Mouse (Mus musculus) adrenal gland, adult 2 months (tissue): ENCODE measurements around the gene Ooep. TPM values are rescaled to one million over a fixed set of nuclear protein-coding genes. Genes with fewer than 3 reads are reported as not detected.
A peak's percentile ranks its signal among the peaks of the same experiment; 100 is the strongest.
"Not testable (repeated sequence)": the region's sequence is repeated elsewhere in the genome, so short reads cannot be mapped to it uniquely, and the experiment has no call there.

Source experiments
- DNase-seq: peaks from one replicate; pipeline ENCODE4 v3.0.0; 2021
- polyA plus RNA-seq: library from polyadenylated mRNA; depleted of rRNA; stranded (reverse); fragments of >200 nt; gene quantifications from 2 replicates; pipeline ENCODE4 v1.2.3, GENCODE M21; 2012
- total RNA-seq, 2 experiments: library from RNA; stranded (reverse); gene quantifications; 2 replicates each; pipeline ENCODE4 v1.2.3; 2021

Gene Ooep
- total and polyA plus RNA-seq, 3 experiments: not detected

DNA sequence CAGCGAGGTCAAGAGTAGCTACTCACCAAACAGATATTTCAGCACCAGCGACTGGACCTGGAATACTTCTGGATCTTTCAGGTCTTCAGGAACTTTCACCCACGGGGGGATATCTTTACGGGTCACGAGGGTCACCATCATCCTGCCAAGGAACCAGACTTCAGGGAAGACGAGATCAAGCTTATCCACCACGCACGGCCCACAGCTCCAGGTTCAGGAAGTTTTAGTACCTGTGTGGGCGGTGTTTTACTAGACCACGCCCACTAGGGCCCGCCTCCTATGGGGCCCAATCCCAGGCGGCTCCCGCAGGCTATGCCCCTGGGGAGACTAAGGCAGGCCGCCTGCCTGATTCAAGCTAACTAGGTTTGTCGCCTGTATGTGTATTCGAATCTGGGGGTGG lies 10.6 kb downstream of the Ooep start, which contains the start of gene Dppa5a:
Dppa5a (minus strand) TSS at position 219 of the 400 bp plus-strand sequence.
- DNase-seq: not testable (repeated sequence)

DNA sequence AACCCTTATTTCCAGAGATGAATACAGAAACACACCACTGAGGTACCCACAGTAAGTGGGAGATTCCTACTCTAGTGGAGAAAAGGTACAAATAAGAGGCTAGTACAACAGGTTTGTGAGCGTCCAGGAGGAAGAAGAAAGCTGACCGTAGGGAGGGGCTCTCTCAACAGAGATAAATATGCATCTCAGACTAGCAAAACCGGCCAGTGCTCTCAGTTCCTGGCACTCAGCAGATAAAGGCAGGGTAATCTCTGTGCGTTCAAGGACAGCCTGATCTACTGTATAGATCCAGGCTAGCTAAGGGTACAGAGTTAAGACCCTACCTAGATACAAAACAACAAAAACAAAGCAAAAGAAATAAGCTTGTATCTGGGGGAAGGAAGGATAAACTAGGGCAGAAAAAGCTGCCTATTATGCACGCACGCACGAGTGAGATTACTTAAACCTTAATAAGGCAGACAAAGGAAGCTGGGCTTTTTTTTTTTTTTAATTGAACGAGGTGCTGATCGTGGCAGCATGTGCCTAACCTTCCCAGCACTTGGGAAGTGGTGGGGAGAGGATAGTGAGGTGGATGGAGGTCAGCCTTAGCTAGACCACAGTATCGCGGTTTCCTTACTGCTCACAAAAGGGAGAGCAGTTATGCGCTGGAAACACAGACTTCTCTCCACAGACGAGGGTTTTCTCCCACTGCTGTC lies 12.5 kb downstream of the Ooep start:
- DNase-seq: no peak

DNA sequence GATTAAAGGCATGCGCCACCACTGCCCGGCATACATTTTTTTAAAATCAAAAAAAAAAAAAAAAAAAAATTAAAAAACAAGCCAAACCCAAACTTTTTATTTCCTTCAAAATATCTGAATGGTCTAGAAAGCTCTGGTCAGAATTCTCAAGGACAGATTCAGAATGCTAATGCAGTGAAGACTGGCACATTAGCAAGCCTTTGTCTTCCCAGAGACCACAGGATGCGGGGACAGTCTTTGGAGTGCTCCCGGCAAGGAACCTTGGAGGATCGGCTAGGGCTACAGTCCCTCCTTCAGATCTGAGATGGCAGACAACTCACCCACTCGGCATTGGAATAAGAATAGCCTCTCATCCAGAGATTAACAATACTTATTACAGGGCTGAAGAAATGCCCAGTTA lies 13.8 kb downstream of the Ooep start:
- no peak for DNase-seq

DNA sequence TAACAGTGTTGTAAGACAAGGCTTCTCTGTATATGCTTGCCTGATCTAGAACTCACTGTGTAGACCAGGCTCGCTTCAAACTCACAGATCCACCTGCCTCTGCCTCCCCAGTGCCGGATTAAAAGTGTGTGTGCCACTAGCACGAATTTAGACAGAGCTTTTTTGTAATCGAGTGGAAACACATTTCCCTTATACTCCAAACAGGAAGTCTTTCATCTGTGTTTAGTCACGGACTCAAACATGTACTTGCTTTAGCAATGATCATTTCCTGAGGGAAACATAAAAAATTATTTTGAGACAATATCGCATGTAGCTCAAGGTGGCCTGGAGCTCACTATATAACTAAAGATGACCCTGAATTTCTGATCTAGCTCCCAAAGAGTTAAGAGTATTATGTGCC lies 15.2 kb downstream of the Ooep start:
- no peak for DNase-seq

DNA sequence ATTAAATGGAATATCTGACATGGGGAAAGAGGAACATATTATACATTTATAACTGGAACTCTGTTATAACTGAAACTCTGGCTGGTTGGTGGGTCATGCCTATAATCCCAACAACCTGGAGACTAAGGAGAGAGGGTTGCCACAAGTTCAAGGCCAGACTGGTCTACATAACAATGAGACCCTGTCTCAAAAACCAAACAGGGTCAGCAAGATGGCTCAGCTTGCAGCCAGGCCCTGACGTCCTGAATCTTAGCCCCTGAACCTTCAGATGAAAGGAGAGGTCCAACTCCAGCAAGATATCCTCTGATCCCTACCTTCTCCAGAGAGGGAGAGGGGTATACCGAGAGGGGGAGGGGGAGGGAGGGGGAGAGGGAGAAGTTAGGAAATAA lies 18.0 kb downstream of the Ooep start:
- DNase-seq: no peak

DNA sequence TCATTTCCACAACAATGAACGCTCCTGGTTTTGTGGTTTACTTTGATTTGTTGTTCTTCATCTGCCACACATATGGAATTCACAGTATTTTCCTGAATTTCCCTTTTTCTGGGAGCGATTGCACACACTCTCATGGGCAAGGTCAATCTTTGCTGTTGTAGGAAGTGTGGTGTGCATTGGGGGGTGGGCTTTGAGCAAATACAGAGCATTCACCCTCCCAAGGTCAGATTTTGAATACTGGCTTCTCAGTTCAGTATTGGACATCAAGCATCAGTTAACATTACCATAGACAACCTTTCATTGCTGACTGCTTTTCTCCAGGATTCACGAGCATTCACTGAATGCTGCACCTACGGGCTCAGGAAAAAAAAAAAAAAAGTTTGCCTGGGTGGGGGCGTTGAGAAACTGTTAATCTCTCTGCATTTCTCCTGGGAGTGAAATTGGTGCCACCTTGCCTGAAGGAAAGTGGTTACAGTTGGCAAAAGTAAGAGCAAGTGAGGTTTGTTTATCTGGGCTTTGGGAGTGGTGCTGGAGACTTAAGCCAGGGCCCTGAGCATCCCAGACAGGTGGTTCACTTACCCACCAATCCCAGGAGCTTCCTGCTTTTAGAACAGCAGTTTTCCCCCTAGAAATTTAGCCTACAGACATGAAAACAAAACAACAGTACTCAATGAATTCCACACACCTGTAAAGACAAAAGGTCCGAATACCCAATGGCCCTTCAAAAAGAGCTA lies 18.6 kb downstream of the Ooep start:
- no peak for DNase-seq

DNA sequence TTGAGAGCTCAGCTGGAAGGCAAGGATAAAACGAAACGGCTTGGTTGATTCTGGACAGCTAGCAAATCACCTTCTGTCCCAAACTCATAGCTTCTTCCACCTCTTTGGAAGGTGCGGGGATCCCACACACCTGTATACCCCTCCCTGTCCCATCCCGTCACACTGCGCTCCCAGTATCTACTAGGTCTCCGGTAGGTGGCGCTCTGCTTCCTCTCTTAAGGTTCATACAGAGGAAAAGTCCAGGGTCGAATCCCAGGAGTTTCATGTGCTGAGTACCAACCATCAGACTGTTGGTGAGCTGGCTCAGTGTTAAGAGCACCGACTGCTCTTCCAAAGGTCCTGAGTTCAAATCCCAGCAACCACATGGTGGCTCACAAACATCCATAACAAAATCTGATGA lies 20.5 kb downstream of the Ooep start:
- peak; percentile 47 for DNase-seq

DNA sequence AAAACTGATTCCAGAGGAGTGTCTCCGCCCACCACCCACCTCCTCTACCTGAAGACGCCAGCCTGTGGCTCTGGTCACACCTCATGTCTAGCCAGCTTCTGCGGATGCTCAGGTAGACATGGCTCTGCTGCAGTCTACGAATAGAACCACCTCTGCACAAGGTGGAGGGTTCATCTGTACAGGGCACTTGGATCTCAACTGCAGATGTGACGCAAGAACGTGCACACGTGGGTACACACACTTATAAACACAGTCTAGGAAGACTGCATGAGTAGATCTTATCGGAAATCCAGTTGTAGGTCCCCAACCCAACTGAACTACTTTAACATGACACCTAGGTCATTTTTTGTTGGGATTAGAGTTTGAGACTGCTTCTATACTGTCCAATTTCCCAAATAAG lies 22.9 kb downstream of the Ooep start, which contains the start of gene Gsta2:
Gsta2 (minus strand) TSS at position 178 of the 400 bp plus-strand sequence.
- DNase-seq: no peak

DNA sequence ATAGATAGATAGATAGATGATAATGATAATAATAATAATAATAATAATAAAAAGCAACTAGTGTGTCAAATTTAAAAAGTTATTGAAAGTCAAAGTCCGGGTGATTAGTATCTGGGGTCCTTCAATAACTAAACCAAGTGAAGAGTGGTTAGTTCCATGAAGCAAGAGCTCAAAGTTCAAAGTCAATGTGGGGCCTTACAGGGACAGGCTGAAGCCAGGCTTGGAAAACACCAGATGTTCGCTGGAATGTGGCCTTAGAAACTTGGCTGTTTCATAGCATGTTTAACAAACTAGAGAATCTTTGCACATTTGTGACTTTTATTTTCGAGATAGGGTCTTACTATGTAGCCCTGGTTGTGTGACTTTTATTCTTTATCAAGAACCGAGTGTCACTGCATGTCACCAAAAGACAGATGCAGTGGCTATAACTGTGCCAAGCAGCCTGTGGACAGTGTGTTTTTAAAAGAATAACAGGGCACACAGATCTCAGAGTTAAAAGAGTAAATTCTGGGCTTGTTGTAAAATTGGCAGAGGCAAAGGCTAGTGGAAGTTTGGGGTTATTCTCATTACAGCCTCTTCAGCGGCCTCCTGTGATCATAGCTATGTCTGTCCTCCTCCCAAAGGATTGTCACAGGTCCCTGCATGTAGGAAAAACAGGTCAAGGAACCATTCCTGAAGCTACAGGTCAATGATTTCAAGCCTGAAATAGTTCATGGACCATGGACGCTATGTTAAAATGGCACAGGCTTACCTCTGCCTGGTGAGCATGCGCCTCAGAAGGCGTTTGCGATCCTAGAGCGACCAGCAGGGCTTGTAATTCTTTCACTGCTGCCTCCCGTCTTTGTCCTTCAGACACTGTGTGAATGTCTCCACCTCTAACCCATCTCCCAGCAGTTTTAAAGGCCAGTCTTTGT lies 23.6 kb downstream of the Ooep start:
- DNase-seq: no peak

DNA sequence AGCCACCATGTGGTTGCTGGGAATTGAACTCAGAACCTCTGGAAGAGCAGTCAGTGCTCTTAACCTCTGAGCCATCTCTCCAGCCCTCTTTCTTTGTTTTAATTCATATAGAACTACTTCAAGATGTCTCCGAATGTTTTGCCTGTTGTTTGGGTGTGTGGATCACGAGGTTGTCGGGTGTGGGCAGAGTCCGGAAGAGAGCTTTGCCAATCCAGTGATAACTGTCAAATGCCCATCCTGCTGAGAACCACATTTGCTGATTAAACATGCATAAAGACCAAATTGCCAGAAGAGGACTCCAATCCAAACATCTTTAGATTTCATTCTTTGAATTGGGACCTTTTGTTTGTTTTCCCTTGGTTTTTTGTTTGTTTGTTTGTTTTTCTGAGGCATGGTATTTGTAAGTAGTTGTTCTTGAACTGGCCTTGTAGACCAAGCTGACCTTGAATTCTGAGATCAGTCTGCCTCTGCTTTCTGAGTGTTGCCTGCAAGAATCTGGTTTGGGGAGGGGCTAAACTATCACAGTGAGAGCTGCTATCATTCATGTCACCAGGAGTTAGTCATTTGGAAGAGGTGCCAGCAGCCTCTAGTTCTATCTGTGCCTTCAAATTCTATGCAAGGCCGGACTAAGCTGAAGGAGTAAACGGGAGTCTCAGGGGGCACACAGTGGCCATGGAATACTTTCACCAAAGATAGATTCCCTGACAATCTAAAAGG lies 26.9 kb downstream of the Ooep start:
- peak; percentile 60 for DNase-seq

DNA sequence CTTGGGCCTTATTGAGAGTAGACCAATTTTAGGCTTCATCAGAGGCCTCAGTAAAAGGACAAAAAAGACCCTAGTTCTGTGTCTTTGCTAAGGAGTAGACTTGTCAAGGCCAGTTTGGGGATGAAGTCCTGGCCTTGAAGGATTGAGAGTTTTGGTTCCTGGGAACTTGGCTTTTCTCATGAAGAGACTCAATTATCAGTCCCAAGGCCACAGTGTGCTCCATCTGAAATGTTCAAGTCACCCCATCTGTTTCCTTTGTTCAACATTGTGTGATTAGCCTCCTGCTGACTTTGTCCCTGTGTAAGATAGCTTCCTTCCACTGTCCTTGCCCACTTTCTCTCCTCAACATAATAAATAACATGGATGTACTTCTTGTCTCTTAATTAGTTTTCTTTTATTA lies 28.5 kb downstream of the Ooep start:
- DNase-seq: not testable (repeated sequence)

DNA sequence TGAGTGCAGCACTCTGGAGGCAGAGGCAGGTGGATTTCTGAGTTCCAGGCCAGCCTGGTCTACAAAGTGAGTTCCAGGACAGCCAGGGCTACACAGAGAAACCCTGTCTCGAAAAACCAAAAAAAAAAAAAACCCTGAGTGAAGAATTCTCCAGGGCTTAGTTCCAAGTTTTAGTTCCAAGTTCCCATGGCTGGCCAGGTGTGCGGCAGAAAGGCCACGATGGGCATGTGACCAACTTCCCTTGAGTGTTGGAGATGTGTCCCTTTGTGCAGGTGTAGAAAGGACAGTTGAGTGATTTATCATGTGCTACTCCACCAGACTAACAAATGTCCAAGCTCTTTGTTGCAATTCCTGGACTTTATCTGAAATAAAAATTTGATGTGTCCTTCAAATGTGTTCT lies 29.4 kb downstream of the Ooep start:
- not testable (repeated sequence) for DNase-seq

DNA sequence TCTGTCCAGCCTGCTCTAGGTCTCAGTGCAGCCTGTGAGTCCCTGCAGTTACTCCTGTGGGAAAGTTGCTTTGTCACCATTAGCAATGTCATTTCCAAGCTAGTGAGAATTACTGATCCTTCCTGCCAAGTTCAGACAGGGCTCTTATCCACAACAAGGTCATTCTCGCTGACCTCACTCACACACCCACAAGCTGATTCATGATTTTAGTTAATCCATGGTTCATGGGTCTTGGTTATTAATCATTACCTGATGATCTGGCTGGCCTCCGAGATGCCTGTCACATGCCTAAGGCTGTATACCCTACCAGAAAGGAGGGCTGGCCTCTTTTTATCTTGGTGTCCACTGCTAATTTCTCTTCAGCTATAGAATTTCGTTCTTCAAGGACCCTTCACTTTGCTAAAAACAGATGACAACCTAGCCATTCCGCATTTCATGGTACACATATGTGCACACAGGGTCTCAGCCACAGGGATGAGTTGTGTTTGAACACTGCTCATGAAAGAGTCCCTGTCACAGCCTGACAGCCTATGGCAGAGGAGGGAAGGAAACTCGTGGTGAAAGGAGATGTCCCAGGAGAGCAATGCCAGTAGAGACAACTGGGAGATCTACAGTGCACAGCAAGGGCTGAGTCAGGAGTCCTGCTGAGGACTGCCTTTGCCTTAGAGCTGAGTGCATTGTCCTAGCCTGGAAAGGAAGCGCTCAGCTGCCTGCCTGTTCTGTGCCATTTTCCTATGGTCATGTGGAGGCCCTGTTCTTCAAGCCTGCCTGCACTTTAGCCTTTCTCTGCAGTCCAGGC lies 30.1 kb downstream of the Ooep start:
- peak; percentile 85 for DNase-seq

DNA sequence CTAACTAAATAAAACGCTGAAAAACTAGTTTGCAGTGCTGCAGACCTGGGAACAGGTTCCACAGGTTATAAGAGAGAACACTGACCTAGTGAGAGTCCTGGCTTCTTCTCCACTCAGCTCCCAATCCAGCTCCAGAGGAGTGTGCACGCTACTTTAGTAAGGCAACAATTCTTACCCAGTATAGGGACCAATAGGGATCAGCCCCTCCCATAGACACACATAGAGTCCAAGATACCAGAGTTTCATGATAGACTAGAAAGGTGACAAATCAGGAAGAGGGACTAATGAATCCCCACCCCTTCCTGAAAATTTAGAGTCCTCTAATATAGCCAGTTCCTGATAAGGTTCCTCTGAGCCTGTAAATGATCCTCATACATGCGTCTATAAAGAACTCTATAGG lies 31.5 kb downstream of the Ooep start:
- DNase-seq: no peak

DNA sequence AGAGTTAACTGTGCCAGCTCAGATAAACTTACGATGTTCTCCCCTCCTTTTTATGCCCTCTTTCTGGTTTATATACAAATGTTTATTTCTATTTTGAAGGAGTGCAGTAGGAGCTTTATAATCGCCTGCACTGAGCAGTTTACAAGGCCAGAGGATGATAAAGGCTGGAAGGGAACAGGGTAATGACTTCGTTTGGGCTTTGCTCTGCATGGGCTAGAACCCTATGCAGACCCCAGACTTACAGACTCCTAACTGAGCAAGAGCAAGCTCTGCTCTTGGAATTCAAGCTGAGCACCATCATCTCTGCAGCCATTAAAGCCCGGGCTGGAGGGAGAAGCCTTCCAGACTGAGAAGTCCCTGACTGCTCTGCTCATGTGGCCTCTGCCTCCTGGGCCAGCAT lies 33.3 kb downstream of the Ooep start:
- DNase-seq: not testable (repeated sequence)

DNA sequence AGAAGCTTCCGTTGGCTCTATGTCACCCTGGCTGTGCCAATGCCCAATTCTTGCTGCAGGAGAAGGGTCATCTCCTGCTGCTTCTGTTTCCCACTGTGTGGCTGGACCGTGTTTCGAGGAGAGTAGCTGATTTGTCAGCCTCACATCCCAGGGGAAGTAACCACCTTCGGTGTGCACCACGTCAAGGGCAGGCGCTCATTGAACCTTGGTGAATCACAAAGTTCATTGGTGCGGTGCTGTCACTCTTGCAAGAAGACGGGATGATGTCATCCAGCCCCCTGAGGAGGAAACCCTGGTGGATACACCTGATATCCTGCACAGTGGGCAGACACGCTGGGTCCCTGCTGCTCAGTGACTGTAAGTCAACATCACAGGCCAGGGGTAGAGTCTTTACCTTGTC lies 35.5 kb downstream of the Ooep start:
- not testable (repeated sequence) for DNase-seq

DNA sequence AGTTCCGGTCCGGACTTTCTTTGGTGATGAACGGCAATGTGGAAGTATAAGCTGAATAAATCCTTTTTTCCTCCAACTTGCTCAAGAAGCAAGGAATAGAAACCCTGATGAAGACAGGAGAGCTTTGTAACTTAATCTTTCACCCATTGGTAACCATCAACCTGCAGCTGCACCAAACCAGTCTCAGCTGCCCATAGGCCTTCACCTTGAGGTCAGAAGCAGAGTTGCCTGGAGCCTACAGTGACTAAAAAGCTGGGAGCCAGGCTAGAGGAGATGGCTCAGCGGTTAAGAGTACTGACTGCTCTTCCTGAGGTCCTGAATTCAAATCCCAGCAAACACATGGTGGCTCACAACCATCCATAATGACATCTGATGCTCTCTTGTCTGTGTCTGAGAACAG lies 36.0 kb downstream of the Ooep start:
- DNase-seq: not testable (repeated sequence)

DNA sequence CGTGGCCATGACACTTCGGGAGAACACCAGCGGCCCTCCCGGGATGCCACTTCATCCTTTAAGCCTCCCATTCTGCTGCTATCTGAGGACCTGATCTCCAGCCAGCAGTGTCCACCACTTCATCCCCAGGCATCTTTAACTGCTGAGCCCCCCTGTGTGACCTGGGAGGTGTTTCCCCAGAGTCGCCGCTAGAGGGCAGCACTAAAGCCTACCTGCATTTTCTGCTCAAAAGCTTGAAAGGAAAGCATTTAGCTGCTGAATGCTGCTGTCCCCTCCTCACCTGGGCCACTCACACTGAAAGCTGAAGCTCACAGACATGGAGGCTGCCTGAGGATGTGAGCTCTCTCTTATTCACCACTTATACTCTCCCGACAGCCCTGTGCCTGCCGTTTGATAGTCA lies 38.2 kb downstream of the Ooep start:
- peak; percentile 15 for DNase-seq

DNA sequence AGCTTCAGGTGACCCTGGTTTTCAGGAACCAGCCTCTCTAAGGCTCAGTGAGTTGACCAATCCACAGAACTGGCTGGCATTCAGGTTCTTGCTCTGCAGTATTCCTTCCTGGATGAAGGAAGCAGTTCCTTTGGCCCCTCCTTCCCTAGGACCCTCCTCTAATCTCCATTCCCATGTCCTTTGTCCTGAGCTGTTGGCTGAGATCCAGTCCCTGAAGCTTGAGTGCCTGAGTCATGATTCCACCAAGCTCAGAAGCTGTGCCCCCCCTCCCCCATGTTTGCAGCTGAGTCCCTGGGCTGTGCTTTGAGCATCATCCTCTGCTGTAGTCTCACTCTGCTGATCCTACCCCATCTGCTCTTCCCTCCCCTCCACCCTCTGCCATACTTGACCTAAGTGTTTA lies 41.5 kb downstream of the Ooep start:
- not testable (repeated sequence) for DNase-seq

DNA sequence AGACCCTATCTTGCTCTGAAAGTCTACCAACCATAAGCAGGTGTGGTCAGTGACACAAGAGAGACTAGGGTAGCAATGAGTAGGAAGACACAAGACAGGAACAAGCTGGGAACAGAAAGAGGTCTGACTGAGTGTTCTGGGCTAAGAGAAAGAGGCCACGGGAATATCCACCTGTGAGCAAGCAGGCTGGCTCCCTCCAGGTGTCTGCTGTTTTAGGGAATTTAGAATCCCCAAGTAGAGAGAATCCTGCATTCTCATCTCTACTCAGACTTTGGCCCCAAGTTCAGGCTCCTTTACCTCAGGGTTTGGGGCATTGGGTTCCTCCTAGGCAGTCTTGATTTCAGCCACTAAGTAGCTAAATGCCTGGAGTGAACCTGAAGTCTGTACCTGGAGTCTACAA lies 51.2 kb downstream of the Ooep start, which contains the start of gene Omt2b:
Omt2b (plus strand) TSS at position 301 of the 400 bp plus-strand sequence.
- DNase-seq: not testable (repeated sequence)
